Mouse (Mus musculus): ENCODE measurements around the gene Ube2q1.

DNA sequence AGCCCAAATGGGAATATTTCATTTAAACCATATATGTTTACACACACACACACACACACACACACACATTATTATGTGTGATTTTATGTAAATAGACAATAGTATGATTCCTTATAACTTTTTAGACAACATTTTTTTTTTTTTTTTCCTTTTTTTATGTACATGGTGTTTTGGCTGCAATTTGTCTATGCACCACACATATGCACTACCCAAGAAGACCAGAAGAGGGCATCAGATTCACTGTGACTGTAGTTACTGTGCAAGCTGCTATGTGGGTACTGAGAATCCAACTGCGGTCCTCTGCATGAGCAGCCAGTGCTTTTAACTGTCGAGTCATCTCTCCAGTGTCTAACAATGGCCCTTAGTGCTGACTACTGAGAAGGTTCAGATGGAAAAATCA is 33.3 kb downstream of the Ube2q1 start:
- TF ChIP-seq CTCF (IDR thresholded peaks at IDR 0.05; ENCODE audit: borderline replicate concordance, control insufficient read depth, extremely low read depth, insufficient read depth, low read length, poor library complexity) = no peak
- TF ChIP-seq POLR2A (IDR thresholded peaks at IDR 0.05; ENCODE audit: control insufficient read depth, extremely low read depth, insufficient read depth, low read length, poor library complexity) = no peak
